Mouse (Mus musculus): Measurements from ENCODE around the gene Bicdl1. TPM values are rescaled to one million over a fixed set of nuclear protein-coding genes. Genes with fewer than 3 reads are reported as not detected.

Bicdl1 gene
- total RNA-seq, 2 experiments from 2014 or later, result 3.9 to 4.0 TPM

DNA sequence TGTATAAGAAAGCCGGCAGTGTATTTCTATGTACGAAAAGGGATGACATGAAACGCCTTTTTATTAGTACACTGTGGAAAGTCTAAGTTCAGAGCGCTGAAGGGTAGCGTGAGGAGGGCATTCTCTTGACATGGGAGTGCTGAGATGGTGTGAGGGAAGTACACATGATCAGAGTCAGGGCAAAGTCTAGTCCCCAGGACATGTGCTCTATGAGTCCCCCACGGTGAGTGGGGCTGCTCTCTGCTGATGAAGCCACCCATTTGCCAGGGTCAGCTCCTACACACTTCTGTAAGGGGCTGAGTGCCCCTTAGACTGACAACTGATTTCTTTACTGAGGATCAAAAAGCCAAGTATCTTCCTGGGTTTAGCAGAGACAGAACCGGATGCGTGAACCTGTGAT is 64.2 kb downstream of the Bicdl1 start:
- no peak for DNase-seq

DNA sequence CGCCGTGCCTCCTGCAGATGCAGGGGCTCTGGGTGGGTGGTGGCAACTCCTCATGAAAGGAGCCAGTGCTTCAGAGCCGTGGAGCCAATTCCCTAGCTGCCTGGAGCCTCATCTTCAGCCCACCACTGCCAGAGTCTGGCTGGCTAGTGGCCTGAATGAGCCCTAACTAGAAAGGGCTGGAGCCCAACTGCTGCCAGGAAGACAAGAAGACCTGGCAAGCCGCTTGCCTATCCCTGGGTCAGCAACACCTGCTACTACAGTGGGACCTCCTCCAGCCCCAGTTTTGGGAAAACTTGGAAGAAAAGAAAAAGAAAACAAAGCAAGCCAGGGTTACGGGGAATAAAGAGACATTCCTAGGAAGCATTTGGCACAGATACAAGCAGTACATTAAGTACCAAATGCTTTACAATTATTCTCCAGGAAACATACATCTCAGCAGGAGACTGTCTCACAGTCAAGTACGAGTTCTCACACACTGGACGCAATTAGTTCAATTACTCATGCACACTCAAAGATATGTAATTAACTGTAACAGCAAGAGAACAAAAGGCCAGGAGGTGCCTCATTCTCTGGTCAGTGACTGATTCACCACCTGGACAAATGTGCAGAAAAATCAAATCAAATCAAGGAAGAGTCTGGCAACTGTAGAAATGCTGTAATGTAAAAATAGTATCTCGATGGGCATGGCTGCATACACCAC is 64.9 kb downstream of the Bicdl1 start:
- no peak for DNase-seq

DNA sequence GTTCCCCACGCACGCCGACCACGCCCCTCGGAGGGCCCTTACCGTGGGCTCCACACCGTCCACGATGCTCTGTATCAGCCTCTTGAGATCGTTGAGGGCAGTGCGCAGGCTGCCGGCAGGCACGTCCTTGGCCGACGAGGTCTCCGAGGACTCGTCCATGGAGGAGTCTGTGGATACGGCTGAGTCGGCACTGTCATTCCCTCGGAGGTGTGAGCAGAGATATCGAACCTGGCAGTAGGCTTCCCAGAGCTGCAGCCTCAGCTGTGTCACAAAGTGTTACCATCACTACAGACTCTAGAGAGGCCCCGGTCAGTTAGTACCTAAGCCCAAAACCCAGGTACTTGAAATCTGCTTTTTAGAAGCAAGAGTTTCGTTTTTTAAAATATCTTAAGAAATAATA is 68.8 kb downstream of the Bicdl1 start:
- DNase-seq, result no peak

DNA sequence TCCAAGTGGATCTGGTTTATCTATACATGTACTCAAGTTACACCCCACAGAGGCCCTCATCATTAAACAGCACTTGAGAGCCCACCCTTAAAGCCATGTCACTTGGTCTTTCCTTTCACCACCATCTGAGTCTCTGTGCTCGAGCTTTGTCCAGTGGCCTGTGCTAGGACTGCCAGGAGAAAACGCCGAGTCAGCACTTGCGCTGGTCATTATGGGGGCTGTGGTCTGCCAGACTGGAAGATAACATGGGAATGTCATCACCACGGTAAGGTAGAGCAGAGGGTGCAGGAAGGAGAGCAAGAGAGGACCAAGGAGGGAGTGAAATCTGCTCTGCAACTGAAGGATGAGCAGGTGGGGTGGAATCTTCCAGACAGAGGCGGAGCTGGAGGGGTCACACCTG is 73.1 kb downstream of the Bicdl1 start:
- no peak for DNase-seq

DNA sequence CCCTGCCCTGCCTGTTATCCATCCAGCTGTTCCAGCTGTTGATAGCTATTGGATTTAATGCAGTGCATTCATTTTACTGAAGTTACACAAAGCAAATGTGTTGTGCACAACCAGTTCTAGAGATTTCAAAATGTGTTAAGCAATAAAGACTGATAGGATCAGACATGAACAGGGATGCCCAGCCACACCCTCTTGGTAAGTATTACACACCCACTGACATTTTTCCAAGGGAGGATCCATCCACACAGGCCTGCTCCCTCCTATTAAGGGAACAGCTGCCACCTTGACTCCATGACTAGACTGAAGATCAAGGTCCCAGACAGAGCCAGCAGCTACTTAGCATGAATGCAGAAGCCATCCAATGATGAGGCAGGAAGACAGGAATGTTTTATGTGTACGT is 74.2 kb downstream of the Bicdl1 start:
- no peak for DNase-seq

DNA sequence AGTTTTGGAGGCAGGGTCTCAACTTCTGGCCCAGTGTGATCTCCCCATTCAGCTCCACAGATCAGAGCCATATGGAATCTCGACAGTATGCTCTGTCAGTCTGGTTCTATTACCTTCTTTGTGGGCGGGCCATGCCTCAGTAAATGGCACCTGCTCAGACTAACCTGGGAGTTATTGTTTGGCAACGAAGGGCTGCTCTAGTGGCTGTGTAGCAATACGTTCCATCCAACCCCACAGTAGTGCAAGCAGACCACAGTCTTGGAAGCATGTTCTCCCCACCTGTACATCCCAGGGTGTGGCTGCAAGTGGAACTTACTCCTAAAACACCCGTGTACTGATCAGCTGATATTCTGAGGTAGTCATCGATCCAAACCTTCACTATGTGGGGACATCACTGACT is 74.7 kb downstream of the Bicdl1 start:
- DNase-seq, result no peak

DNA sequence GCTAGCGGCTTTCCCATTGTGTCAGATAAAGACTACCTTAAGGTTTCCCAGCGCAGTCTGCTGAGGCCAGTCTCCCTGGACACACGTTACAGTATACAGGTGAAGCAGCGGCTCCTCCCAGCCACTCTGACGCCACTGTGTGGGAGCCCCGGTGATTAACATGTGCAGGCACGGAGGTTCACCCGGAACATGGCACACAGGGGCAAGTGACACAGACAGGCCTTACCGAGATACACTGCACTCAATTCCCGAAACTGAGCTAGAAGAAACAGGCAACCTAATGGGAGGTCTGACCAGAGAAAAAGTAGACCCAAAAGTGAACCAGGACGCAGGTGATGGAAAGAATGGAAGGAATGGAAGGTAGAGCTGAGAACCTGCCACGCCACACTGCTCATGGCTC is 77.6 kb downstream of the Bicdl1 start:
- no peak for DNase-seq

DNA sequence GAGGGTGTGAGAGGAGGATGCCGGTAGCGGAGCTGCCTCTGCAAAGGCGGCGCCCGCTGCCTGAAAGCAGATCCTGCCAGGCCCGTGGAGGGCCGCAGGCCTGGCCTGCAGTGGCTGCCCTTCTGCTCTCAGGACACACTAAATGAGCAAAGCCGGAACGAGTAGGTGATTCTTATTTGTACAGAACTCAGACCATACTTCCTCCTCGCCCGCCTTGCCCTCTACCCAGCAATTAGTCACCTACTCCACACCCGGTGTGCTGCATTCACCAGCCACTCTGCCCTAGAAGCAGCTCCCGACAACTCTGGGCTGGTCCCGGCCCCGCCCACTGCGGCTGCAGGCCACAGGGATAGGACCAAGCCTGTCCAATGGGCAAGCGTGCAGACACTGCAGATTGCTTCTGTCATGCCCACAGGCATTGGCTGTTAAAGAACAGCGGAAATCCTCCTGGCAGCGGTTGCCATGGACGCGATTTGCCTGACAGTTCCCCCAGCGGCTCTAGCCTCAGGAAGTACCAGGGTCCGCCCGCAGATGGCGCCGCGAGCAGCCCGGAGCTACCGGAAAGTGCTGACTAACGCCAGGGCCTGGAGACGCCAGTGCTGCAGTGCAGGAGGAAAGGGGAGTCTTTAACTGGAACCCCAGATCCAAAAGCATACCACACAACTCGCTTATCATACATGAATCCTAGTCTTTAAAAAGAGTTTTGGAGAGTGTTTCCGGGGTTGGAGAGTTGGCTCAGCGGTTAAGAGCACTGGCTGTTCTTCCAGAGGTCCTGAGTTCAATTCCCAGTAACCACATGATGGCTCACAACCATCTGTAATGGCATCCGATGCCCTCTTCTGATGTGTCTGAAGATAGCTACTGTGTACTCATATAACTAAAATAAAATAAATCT is 78.5 kb downstream of the Bicdl1 start:
- peak; percentile 100 for DNase-seq

DNA sequence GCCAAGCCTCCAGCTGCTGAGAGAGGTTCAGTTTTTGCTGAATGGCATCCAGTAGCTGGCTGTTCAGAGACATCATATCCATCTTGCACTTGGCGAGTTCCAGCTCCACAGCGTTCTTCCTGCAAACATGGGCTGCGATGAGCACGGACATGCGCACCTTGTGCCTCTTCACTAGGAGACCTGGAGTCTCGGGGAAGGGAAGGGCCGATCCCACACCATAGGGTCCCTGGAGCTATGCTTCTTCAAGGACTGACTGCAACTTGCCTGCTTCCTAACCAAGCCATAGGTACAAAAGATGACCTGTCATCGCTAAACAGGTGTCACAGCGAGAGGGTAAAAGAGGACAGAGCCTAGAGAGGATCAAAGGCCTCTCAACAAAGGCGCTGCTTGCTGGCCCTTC is 79.6 kb downstream of the Bicdl1 start:
- DNase-seq, result no peak

DNA sequence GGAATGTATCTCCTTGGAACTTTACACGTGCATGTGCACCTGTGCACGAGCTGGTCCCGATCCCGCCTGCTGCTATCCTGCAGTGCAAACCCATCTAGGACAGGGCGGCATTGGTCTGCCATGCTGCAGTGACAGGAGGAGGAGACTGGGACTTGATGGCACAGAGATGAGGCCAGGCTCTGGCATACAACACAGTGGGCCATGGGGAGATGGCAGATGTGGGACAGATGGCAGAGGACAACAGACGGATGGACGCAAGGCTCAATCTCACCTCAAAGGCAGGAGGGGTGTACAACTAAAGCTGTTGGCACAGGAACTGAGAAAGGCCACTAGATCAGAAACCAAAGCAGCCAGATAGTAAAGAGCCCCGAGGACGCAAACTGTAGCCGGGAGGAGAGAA is 80.5 kb downstream of the Bicdl1 start:
- no peak for DNase-seq

DNA sequence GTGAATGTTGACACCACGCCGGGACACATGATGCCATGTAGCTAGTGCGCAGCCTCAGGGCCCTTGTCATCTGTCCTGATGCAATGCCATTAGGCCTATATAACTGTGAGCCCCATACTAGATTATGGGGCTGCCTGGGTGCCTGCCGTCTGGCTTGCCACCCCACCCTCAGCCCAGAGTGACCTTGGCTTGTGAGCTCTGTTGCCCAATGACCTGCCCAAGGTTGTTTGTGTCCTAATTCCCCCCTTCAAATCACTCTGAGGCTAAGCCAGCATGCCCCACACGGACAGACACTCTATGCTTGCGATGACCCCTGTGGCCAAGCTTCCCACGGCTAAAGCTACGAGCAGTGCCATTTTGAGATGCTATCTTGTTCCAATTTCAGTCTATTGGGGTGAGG is 81.7 kb downstream of the Bicdl1 start:
- DNase-seq, result no peak

DNA sequence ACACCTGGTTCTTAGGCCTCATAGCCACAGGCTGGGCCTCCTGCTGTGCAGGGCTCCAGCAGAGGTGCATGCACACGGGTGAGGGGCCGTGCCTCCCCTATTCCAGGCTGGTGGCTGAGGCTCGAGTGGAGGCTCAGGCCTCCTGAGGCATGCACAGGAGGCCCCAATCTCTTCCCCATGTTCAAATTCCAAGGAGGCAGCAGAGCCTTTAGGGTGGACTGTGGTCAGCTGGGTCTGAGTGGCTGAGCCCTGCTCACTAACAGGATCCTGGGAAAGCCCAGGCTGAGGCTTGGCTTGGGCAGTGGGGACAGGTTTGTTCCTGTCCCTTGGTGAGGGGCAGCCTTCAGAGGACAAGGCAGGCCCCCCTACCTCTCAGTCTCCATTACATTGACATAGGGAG is 82.5 kb downstream of the Bicdl1 start:
- DNase-seq, result no peak

DNA sequence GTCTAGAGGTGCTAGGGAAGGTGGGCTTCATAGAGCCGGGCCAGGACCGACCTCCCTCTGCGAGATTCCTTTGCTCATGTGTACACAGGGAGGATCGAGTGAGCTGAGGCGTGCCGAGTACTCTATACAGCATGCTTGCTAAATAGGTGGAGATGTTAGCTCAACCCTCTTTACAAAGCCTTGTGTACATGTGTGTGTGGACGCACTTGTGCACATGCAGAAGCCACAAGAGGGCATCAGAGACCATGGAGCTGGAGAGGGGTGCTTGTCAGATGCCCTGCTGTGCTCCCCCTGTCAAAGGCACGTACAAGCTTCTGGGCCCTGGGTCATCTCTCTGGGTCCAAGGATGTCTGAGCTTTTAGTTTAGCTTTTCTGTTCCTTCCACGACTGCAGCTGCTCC is 87.2 kb downstream of the Bicdl1 start:
- DNase-seq, result no peak

DNA sequence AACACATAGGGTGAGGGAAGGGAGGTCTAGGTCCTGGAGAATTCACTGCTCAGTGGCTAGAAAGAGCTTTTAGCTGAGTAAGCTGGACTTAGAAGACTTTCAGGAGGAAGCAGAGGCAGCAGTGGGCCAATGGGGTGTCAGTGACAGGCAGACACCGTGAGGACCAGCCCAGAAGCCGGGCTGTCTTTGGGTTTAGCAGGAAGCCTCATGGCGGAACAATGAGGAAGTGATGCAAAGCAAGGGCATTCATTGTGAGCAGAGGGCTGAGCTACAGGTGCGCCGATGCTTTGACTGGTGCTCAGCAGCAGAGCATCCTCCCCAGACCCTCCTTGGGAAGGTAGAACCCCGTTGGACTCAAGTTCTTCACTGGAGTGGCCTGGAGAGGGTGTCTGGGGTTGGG is 95.9 kb downstream of the Bicdl1 start:
- DNase-seq, result no peak

DNA sequence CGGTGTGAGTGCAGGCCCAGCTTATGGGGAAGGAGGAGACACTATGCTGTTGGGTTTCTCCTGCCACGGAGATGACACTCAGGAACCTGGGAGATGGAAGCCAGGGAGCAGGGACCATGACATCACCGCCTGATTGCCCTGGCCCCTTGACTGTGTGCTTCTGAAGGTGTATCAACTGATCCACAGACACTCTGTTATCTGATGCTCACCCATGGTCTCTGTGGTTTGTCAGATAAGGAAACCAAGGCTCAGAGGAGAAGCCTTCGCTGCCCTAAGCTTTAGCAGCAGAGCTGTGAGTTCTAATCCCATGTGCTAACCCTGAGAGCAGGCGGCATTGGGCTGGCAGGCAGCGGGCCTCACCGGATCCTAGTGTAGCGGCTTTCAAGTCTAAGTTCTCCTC is 97.4 kb downstream of the Bicdl1 start:
- DNase-seq, result no peak

DNA sequence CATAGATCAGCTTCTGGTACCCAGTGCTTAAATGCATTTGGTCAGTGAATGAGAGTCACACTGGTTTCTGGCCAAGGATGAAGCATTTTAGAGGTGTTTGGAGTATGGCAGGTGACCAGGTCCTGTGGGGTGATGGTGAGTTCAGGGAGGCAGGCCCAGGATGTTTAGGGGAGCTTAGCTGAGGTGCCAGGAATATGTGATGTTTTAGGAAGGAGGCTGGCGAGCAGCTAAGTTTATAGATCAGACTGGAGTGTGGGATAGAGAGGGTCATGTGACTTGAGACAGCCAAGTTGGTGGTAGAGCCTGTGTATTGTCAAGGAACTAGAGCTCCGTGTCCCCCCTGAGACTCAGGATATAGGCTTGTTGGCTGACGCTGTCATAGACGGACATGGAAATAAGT is 98.4 kb downstream of the Bicdl1 start:
- no peak for DNase-seq

DNA sequence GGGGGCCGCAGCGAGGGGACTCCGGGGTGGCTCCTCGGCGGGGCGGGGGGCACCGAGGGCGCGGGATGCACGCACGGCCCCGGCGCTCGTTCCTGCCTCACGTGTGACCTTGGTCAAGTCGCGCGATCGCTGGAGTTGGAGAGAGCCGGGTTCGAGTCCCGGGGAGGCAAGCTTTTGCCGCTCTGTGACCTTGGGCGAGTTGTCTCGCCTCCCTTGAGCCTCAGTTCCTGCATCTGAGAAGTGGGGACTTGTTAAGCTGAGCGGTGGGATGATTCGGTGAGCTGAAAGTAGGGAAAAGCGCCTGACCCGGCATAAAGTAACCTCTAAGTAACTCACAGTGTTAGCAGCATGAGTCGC is 99.1 kb downstream of the Bicdl1 start:
- DNase-seq, result peak; percentile 45

DNA sequence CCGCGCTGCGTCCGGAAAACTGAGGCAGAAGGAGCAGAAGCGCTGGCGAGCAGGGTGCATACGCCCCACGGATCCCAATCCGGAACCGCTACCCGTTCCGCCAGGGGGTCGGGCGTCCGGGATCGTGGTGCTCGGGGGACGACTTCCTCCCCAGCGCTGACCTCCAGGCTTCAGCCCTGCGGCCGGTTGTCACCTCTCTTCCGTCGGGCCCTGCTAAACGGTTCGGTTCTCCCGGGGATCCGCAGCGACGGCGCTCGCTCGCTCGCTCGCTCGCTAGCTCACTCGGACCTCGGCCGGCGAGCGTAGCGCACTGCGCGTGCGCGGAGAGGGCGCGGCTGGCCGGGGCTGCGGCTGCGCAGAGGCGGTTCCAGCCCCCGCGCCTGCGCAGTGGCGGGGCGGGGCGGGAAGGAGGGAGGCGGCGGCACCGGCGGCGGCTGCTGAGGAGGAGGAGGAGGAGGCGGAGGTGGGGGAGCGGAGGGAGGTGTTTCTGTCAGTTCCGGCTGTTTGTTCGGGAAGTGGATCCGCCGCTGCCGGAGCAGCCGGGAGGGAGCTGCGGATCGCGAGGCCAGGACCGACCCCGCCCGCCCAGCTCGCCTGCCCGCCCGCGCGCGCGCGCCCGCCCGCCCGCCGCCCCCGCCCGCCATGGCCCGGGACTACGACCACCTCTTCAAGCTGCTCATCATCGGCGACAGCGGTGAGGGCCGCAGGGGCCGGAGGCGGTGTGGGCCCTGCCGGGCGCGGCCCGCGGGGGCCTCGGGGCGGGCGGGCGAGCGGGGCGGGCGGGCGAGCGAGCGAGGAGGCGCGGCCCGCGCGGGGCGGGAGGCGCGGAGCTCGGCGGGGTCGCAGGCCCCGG is 99.7 kb downstream of the Bicdl1 start, which contains the start of gene Rab35:
Gene Rab35 (plus strand): TSS at position 404 of the 853 bp plus-strand sequence.
- peak; percentile 95 for DNase-seq

DNA sequence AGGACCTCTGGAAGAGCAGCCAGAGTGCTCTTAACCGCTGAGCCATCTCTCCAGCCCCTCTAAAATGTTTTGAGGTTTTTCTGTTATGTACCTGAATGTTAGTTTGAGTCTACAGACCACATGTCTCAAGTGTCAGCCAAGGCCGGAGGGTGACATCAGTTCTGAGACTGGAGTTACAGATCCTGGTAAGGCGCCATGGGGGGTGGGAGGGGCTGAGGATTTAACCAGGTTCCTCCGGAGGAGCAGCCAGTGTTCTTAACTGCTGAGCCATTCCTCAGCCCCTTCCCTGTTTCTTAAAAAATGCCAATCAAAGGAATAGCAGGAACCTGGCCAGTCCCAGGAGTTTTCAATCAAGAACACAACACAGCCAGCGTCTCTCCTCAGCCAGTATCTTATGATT is 101.1 kb downstream of the Bicdl1 start:
- DNase-seq, result no peak

DNA sequence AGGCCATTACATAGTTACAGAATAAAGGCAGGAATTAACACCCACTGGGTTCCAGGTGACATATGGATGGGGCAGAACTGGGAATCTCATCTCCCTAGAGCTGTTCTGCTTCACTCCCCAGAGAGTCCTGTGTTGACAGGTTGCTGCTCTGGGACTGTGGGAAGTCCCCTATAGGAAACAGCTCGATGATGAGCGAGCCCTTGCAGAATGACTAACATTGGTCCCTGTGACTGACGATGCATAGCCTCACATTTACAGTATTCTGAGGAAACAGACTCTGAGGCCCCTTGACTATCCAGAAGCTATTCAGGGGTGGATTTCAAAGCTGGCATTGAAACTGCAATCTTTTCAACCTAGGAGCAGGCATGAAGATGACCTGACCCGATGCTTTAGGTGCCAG is 101.7 kb downstream of the Bicdl1 start:
- no peak for DNase-seq

DNA sequence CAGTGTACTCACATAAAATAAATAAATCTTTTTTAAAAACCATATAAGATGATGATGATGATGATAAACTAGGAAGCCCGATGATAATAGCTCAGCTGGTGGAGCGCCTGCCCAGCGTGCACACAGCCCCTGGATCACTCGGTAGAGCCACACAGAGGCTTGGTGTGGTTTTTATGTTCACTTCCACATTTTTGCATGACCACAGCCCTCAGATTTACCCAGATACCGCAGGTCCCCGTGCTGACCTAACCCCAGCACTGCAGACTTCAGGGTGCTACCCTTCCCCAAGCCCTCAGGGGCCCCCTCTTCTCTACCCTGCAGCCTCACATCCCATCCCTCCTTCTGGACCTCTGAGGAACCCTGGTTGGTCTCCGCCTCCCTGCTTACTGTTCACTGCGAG is 103.3 kb downstream of the Bicdl1 start:
- DNase-seq, result no peak

DNA sequence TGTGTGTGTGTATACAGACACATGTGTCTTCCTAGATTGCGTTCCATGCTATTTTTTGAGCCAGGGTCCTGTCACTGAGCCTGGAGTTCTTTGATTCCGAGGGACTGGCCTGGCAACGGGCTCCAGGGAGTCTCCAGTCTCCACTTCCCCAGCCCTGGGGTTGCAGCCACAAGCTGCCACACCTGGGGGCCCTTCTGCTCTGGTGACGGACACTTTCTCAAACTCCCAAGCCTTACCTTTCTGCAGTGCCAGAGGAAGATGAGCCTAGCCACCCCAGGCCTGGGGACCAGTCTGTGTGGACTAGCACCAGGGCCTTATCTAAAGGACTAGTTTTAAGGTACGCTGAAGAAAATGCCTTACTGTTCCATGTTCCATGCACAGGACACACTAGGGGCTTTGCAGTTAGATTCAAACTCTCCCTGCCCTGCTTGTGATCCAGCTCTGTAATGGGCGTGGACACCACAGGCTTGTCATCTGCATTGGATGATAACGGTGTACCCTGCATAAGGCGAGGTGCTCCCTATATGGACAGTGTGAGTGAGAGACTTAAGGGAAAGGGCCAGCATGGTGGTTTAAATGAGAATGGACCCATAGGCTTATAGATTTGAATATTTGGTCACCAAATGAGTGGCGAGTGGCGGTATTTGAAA is 105.1 kb downstream of the Bicdl1 start:
- no peak for DNase-seq
